Comparison of ENCODE assay signal across 24 mouse cellular contexts in the genomic region with DNA sequence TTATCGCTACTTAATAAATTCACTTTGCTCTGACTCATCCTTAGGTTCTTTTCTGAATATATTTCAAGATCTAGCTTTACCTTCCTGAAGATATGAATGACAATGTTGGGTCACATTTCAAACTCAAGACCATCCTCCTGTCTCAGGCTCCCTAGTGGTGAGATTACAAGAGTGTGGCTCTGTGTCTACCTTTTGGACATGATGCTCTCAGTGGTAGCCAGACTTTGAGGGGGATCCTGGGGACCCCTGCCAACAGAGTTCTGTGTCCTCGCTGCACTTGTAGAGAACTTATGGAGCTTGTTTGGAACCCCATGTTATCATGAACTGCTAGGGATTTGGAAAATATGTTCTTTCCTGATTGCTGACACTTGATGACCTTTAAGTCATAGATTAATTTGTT. TPM values are rescaled to one million over a fixed set of nuclear protein-coding genes. Genes with fewer than 3 reads are reported as not detected.
"Had no signal": no experiment of that assay in that cellular context is flagged by ENCODE, and none has a peak within 500 bp of the region (broad histone marks: within the 10 kb centered on the region; RNA-seq: fewer than 3 reads in every experiment).

No protein-coding gene starts in this region.

- H3K4me2 ChIP-seq: neural tube, embryonic 13.5 days; neural tube, embryonic 15.5 days; stomach, embryonic 15.5 days had no signal

- H3K27me3 ChIP-seq: neural tube, embryonic 13.5 days; neural tube, embryonic 15.5 days; stomach, embryonic 15.5 days had no signal

- H3K36me3 ChIP-seq: neural tube, embryonic 13.5 days; neural tube, embryonic 15.5 days; stomach, embryonic 15.5 days had no signal

- H3K9ac ChIP-seq: neural tube, embryonic 13.5 days; neural tube, embryonic 15.5 days; stomach, embryonic 15.5 days had no signal

- DNase-seq: retina, postnatal 1 day; right cerebral cortex, adult 18-20 months; right cerebral cortex, postnatal 14 days; right cerebral cortex, postnatal 25 days; right cerebral cortex, postnatal 4 days; spleen, adult 18-20 months; thymus, adult 18-20 months; thymus, adult 2 months; thymus, postnatal 14 days; thymus, postnatal 25 days; thymus, postnatal 36 days; thymus, postnatal 4 days had no signal

- H3K4me3 ChIP-seq: neural tube, embryonic 13.5 days; neural tube, embryonic 15.5 days; stomach, embryonic 15.5 days had no signal

- H3K27ac ChIP-seq: neural tube, embryonic 13.5 days; stomach, embryonic 15.5 days; stomach, postnatal 0 days had no signal

- H3K9me3 ChIP-seq: neural tube, embryonic 13.5 days; neural tube, embryonic 15.5 days; stomach, embryonic 15.5 days had no signal

RNA-seq across cellular contexts. Expression of a gene that starts 23.5 kb away (rescaled TPM):
- total RNA-seq: neutrophil, adult 5-6 weeks had no signal
- polyA plus RNA-seq: neural tube, embryonic 14.5 days; small intestine, adult 2 months; spleen, adult 2 months; stomach, embryonic 14.5 days; testis, adult 2 months; thymus, adult 2 months; thymus, postnatal 0 days; urinary bladder, adult 2 months had no signal
